In the genomic region with DNA sequence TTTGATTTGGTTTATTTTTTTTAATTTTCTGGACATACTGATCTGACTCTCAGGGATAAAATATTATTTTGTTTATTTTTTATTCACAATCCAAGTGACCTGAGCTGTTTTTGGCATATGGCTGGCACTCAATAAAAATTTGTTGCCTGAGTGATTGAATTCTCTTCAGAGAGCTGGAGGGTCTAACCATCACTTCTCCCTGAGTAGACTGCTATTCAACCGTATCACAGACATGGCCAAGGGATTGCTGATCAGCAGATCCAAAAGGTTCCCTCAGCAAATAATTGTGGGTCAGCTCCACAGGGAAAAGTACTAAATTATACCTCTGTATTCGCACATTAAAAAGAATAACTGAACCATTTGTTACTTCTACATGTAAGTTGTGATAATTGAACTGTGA, we compare ENCODE assay signal across 26 mouse cellular contexts.
DNase-seq lines count a peak whose midpoint lies in the region; ATAC-seq and TF ChIP-seq lines count a peak whose summit lies in the region.
"Had no signal": no experiment of that assay in that cellular context is flagged by ENCODE, and none has a peak within 500 bp of the region (broad histone marks: within the 10 kb centered on the region; RNA-seq: fewer than 3 reads in every experiment).

No protein-coding gene starts in this region.

- no peaks in the 10 kb centered on the region for H3K27me3 ChIP-seq in hindbrain, postnatal 0 days (ENCODE audit: insufficient read depth, low read length)
- H3K27me3 ChIP-seq in hindbrain, embryonic 10.5 days (ENCODE audit: insufficient read depth, poor library complexity, severe bottlenecking): no peaks in the 10 kb centered on the region
- no peaks in the 10 kb centered on the region for H3K27me3 ChIP-seq in midbrain, postnatal 0 days (ENCODE audit: insufficient read depth, low read length)
- no peaks in the 10 kb centered on the region for H3K27me3 ChIP-seq in midbrain, embryonic 11.5 days (ENCODE audit: control insufficient read depth, insufficient read depth, low read length)
- H3K27me3 ChIP-seq: CH12.LX; embryonic facial prominence, embryonic 13.5 days; embryonic facial prominence, embryonic 15.5 days; forebrain, embryonic 12.5 days; Patski had no signal

- no peaks in the 10 kb centered on the region for H3K4me1 ChIP-seq in hindbrain, postnatal 0 days (ENCODE audit: insufficient read depth, low read length)
- H3K4me1 ChIP-seq in hindbrain, embryonic 10.5 days (replicated peaks): no peaks in the 10 kb centered on the region
- no peaks in the 10 kb centered on the region for H3K4me1 ChIP-seq in midbrain, postnatal 0 days (ENCODE audit: insufficient read depth, low read length)
- H3K4me1 ChIP-seq in midbrain, embryonic 11.5 days (ENCODE audit: control insufficient read depth, insufficient read depth, low read length): no peaks in the 10 kb centered on the region
- H3K4me1 ChIP-seq: embryonic facial prominence, embryonic 13.5 days; embryonic facial prominence, embryonic 15.5 days; forebrain, embryonic 10.5 days; forebrain, embryonic 12.5 days had no signal

- H3K9me3 ChIP-seq in hindbrain, postnatal 0 days (ENCODE audit: low read length): no peaks in the 10 kb centered on the region
- no peaks in the 10 kb centered on the region for H3K9me3 ChIP-seq in hindbrain, embryonic 10.5 days
- no peaks in the 10 kb centered on the region for H3K9me3 ChIP-seq in midbrain, postnatal 0 days (ENCODE audit: low read length)
- H3K9me3 ChIP-seq in midbrain, embryonic 11.5 days (ENCODE audit: control insufficient read depth, low read length): no peaks in the 10 kb centered on the region
- H3K9me3 ChIP-seq: embryonic facial prominence, embryonic 13.5 days; embryonic facial prominence, embryonic 15.5 days; forebrain, embryonic 10.5 days; forebrain, embryonic 12.5 days; G1E had no signal

- 61% methylated on average over 2 of the region's 2 CpGs for WGBS in hindbrain, postnatal 0 days
- WGBS in hindbrain, embryonic 10.5 days: 74% methylated on average over 2 of the region's 2 CpGs
- 84% methylated on average over 2 of the region's 2 CpGs for WGBS in midbrain, postnatal 0 days
- 74% methylated on average over 2 of the region's 2 CpGs for WGBS in midbrain, embryonic 11.5 days

- H3K4me3 ChIP-seq in hindbrain, postnatal 0 days (ENCODE audit: low read length): no peak overlapping the region
- no peak overlapping the region for H3K4me3 ChIP-seq in hindbrain, embryonic 10.5 days
- no peak overlapping the region for H3K4me3 ChIP-seq in midbrain, postnatal 0 days (ENCODE audit: low read depth, low read length)
- no peak overlapping the region for H3K4me3 ChIP-seq in midbrain, embryonic 11.5 days (ENCODE audit: low read depth, low read length)
- H3K4me3 ChIP-seq: embryonic facial prominence, embryonic 13.5 days; embryonic facial prominence, embryonic 15.5 days; erythroblast, embryonic 14.5 days; forebrain, embryonic 10.5 days; forebrain, embryonic 12.5 days had no signal

- ATAC-seq in hindbrain, postnatal 0 days: peak; percentile 51; the same call in 1 of the 2 replicates
- ATAC-seq in midbrain, postnatal 0 days (ENCODE audit: low FRiP score): no peak
- ATAC-seq in midbrain, embryonic 11.5 days (ENCODE audit: low FRiP score): no peak
- ATAC-seq: activated CD4-positive, CD25-positive, alpha-beta regulatory T cell, adult 4 months; CD4-positive, CD25-positive, alpha-beta regulatory T cell, adult 4 months; forebrain, embryonic 14.5 days; forebrain, embryonic 16.5 days; Patski had no signal

- no peak overlapping the region for H3K27ac ChIP-seq in hindbrain, postnatal 0 days
- no peak overlapping the region for H3K27ac ChIP-seq in hindbrain, embryonic 10.5 days
- H3K27ac ChIP-seq in midbrain, postnatal 0 days (ENCODE audit: low read depth, low read length): no peak overlapping the region
- H3K27ac ChIP-seq in midbrain, embryonic 11.5 days (ENCODE audit: low read depth, low read length): no peak overlapping the region
- H3K27ac ChIP-seq: embryonic facial prominence, embryonic 13.5 days; embryonic facial prominence, embryonic 15.5 days; forebrain, embryonic 10.5 days; forebrain, embryonic 12.5 days had no signal

- peak; percentile 63 to 66 for DNase-seq in cerebellum, postnatal 10 days
- DNase-seq in cerebellum, adult 11 months: no peak
- DNase-seq in hindbrain, postnatal 0 days (ENCODE audit: low spot score): peak; percentile 48
- no peak for DNase-seq in hindbrain, embryonic 10.5 days (ENCODE audit: low spot score)
- DNase-seq in midbrain, postnatal 0 days (ENCODE audit: low spot score): peak; percentile 49
- DNase-seq in midbrain, embryonic 11.5 days (ENCODE audit: low spot score, missing footprints): no peak
- no peak for DNase-seq in natural killer cell, adult 2 months (ENCODE audit: low spot score in 2 of 2)
- DNase-seq: adrenal gland, adult 8-10 months; adrenal gland, postnatal 14 days; adrenal gland, postnatal 36 days; B cell, adult 2 months; cerebellum, adult 18-20 months; cerebellum, adult 9-10 months; cerebellum, postnatal 25 days had no signal

- no peak overlapping the region for H3K4me2 ChIP-seq in hindbrain, postnatal 0 days (ENCODE audit: low read depth, low read length)
- no peak overlapping the region for H3K4me2 ChIP-seq in midbrain, postnatal 0 days (ENCODE audit: low read depth, low read length, poor library complexity, severe bottlenecking)
- H3K4me2 ChIP-seq in midbrain, embryonic 11.5 days: no peak overlapping the region
- H3K4me2 ChIP-seq: embryonic facial prominence, embryonic 13.5 days; embryonic facial prominence, embryonic 15.5 days; forebrain, embryonic 12.5 days had no signal

- TF ChIP-seq CTCF in hindbrain, postnatal 0 days (IDR thresholded peaks at IDR 0.05; ENCODE audit: low read depth): no peak
- no peak for TF ChIP-seq CTCF in midbrain, postnatal 0 days (IDR thresholded peaks at IDR 0.05)

- H3K36me3 ChIP-seq in hindbrain, postnatal 0 days (ENCODE audit: insufficient read depth, low read length): no peaks in the 10 kb centered on the region
- H3K36me3 ChIP-seq in hindbrain, embryonic 10.5 days: no peaks in the 10 kb centered on the region
- no peaks in the 10 kb centered on the region for H3K36me3 ChIP-seq in midbrain, postnatal 0 days (ENCODE audit: insufficient read depth, low read length)
- H3K36me3 ChIP-seq in midbrain, embryonic 11.5 days (ENCODE audit: control insufficient read depth, insufficient read depth, low read length): no peaks in the 10 kb centered on the region
- H3K36me3 ChIP-seq: embryonic facial prominence, embryonic 13.5 days; embryonic facial prominence, embryonic 15.5 days; forebrain, embryonic 10.5 days; forebrain, embryonic 12.5 days; G1E had no signal

- no peak overlapping the region for H3K9ac ChIP-seq in hindbrain, postnatal 0 days (replicated peaks; ENCODE audit: low read length)
- H3K9ac ChIP-seq in midbrain, postnatal 0 days (replicated peaks; ENCODE audit: low read length, poor library complexity, severe bottlenecking): no peak overlapping the region
- H3K9ac ChIP-seq in midbrain, embryonic 11.5 days (ENCODE audit: low read length): no peak overlapping the region
- H3K9ac ChIP-seq: embryonic facial prominence, embryonic 13.5 days; embryonic facial prominence, embryonic 15.5 days; forebrain, embryonic 12.5 days had no signal

Comparison
In these comparisons a context has a peak if more than half of its experiments do, and no peak if none do; other contexts are left out.
1. DNase-seq: peak in cerebellum, postnatal 10 days (2 of 2), hindbrain, postnatal 0 days (single experiment) and midbrain, postnatal 0 days (single experiment); none in cerebellum, adult 11 months (single experiment), hindbrain, embryonic 10.5 days (single experiment), midbrain, embryonic 11.5 days (single experiment) and natural killer cell, adult 2 months (0 of 2).